Mouse (Mus musculus) induced T-regulatory cell, adult 2 months (primary cell): ENCODE results near the gene Mup7.
"Not testable (repeated sequence)": the region's sequence is repeated elsewhere in the genome, so short reads cannot be mapped to it uniquely, and the experiment has no call there.

Experiments used
- DNase-seq: peaks from one replicate; pipeline ENCODE4 v3.0.0-alpha.2; 2012; ENCODE audit warnings: low read depth

Gene Mup7

GRCm38 (mm10) chr4:60070375-60070774 is at the start of gene Mup7:
Mup7 (minus strand) TSS chr4:60070475.
- DNase-seq: not testable (repeated sequence)

GRCm38 (mm10) chr4:60079865-60080264 is 9.6 kb upstream of the Mup7 start:
- DNase-seq: not testable (repeated sequence)

DNA sequence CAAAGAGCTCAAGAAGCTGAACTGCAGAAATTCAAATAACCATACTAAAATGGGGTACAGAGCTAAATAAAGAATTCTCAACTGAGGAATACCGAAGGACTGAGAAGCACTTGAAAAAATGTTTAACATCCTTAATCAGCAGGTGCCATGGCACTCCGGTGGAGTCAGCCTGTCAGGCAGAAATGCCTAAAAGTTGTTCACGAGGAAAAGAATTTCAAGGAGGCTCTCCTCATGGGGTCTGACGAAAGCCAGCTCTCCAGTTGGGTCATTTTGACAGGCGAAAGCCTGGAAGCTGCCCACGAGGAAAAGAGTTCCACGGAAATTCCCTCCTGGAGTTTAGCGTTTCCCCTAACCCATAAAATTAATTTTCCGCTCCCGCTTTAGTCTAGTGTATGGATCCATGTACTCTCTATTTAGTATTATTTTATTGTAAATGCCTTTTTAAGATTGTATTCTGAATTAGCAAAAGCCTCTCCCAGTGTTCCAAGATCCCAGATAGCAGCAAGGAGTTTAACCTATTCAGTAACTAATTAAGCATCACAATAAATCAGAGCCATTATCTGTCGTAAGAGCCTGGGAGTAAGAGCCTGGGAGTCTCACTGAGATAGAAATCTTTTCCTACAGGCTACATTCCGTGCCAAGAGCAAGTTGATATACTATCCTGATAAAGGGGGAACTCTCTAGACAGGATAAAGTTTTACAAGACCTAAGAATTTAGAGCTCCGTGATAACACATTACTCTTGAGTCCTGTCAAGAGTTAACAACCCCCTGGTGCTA is 40.8 kb downstream of the Mup7 start:
- not testable (repeated sequence) for DNase-seq

- DNase-seq: peak; percentile 1
Measured at GRCm38 (mm10) chr4:60020141-60020540, 50.1 kb downstream of the Mup7 start.
